Mouse (Mus musculus) NIH3T3 (cell line): ENCODE data around the gene Hist1h3c.
"Not testable (repeated sequence)": the region's sequence is repeated elsewhere in the genome, so short reads cannot be mapped to it uniquely, and the experiment has no call there.

Source experiments
- DNase-seq: peaks from one replicate; pipeline ENCODE4 v3.0.0-alpha.2; 2012; ENCODE audit warnings: low read depth

Gene Hist1h3c

DNA sequence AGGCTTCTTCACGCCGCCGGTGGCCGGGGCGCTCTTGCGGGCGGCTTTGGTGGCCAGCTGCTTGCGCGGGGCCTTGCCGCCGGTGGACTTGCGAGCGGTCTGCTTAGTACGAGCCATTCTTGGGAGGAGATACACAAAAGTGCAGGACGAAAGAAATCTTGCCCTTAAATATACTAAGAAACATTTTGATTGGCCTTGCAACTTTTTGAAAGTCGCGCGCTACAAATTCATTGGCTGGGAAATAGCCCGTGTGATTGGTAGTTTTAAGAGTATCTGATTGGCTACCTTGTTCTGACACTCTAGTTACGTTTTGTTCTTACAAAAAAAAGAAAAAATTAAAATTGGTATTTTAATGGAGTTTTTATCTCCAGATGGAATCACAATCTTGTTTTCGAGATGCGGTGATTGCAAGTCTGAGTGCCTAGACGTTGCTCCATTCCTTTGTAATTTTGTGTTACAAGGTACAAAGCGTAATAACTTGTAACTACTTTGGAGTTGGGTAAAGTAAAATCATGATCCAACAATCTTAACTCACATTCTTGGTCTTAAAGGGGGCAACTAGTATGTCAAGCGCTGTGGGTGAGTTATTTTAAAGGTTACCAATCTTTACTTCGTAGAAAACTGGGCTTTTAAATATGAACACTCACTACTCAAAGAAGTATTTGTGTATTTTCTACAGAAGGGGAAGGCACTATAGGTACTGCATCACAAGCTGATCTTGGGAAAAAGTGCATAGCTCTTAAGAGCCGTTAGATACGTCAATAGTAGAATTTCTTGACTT lies at the start of gene Hist1h3c:
Gene Hist1h3c, minus strand, starts transcription at position 222 of the 781 bp plus-strand sequence.
- DNase-seq = peak; percentile 92

DNA sequence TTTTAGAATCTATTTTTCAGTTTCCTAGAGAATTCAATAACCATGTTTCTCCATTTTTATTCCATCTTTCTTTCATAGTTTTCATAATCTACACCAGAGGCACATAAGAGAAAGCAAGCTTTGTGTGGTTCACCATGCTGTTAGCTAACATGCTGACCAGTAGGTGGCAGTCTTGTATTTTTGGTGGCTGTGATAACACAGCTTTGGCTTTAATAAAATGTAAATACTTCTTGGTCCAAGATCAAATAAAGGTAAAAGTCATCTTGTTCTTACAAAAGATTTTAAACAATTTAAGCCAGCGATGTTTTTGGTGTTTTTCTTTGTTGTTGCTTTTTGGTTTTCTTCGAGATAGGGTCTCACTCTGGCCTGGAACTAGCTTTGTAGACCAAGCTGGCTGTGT lies 47.1 kb upstream of the Hist1h3c start:
- peak; percentile 80 for DNase-seq

DNA sequence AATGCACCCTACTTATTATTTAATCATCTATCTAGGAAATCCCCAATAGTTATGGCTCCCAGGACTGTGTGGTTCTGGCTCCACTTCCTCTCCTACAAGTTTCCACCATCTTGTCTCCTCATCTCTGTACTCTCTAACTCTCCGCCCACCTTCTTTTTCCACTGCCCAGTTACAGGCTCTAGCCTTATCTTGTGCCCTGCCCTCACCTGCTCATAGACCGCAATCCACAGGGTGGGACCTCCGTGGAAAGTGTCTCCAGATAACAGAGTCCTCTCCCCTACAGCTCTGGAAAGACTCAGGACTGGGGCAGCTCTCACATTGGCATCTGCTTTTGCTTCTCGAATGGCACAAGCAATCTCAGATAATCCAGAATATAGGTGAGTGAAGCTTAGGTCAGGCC lies 33.6 kb upstream of the Hist1h3c start:
- DNase-seq = no peak

DNA sequence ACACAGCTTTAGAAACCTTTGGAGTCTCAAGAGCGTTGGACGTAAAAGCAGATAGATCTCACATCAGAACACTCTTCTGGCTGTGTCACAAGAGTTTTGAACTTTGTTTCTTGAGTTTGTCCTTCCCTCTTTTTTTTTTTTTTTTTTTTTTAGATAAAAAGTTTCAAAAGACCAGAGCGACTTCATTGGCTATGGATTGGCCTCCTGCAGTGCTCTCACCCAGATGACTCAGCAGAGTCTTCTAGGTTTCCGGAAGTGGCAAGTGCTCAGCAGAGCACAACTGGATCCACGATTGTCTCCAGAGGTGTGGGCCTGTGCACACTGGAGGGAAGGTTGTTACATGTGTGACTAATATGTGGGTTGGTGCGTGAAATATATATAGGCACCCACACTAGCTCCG lies 32.9 kb upstream of the Hist1h3c start:
- DNase-seq = no peak

DNA sequence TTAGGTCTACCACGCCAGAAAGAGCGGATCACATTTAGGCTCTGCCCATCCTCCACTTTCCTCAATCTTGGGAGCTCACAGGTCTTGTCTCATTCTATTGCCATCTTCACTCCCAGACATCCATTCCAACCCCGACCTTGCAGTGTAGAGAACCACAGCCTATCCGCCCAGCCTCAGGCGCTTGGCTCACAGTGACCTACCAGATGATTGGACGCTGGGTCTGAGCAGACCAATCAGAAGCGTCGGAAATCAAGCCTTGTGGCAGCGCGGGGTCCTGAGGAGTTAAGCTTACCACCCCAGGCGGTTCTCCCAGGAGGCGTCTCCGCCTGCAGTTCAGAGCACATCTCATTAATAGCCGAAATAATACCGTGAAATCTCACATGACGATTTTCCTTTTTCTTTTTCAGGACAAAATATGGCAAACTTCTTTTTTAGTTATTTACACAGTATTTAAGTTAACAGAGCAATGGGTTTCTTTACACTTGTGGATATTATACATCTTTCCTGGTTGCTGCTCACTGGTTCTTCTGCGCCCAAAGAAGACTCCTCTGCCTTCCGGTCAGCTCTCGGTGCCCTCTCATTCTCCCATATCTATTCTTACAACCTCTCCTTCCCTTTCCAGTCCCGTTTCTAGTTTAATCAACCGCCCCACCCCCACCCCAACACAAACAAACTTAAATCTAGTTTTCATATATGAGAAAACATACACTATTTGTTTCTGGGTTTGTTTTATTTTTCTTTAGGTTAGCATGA lies 27.3 kb upstream of the Hist1h3c start:
- DNase-seq = no peak

DNA sequence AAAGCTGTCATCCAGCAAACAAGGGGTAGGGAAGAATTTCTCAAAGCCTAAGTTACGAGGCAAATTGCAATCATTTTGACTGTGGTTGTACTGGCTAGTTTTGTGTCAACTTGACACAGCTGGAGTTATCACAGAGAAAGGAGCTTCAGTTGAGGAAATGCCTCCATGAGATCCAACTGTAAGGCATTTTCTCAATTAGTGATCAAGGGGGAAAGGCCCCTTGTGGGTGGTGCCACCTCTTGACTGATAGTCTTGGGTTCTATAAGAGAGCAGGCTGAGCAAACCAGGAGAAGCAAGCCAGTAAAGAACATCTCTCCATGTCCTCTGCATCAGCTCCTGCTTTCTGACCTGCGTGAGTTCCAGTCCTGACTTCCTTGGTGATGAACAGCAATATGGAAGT lies 24.2 kb upstream of the Hist1h3c start, which contains the start of gene Trim38:
Gene Trim38, plus strand, starts transcription at position 301 of the 400 bp plus-strand sequence.
- not testable (repeated sequence) for DNase-seq

DNA sequence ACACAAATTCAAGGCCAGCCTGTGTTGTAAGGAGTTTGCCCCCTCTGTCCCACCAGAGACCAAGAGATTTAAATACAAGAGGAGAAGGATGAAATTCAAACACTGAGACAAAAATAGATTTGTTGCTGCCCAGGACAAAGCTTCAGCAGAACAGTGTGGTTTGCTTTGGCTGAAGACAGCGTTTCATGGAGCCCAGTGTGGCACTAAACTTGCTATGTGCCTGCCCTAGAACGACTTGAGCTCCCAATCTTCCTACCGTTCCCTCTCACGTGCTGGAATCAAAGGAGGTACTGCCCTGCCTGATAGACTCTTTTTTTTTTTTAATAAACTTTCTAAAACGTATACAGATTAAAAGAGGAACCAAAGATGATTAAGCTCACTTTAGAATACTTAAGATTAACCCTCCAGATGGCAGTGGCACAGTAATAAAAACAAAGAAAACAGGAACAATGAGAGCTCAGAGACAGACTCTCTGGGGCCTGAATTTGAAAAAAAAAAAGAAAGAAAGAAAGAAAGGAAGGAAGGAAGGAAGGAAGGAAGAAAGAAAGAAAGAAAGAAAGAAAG lies 23.5 kb upstream of the Hist1h3c start:
- DNase-seq = no peak

DNA sequence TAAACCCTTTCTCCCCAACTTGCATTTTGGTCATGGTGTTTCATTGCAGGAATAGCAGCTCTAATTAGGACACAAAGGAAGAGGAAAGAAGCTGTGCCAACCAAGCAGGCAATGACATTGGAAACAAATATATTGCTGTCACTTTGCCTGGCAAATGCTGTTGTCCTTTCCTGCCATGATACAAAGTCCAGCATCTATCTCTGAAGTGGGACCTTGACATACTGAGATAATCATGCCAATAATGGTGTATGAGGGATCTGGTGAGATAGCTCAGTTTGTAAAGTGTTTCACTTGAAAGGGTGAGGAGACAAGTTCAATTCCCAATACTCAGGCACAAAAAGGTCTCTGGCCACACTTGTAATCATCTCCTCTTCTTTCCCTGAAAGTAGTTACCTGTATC lies 21.4 kb upstream of the Hist1h3c start:
- DNase-seq = no peak

DNA sequence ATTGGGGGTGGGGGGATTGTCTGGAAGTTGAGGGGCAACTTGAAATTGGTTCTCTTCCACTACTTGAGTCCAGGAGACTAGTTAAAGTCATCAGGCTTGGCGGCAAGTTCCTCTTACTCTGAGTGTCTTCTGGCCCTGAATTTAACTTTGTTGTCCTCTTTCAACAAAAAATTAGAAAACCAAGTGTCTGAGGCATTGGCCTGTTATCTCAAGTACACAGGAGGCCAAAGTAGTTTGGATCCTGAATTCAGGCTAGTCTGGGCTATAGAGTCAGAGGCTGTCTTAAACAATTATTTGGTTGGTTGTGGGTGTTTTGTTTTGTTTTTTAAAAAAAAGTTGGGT lies 19.7 kb upstream of the Hist1h3c start:
- DNase-seq = no peak

DNA sequence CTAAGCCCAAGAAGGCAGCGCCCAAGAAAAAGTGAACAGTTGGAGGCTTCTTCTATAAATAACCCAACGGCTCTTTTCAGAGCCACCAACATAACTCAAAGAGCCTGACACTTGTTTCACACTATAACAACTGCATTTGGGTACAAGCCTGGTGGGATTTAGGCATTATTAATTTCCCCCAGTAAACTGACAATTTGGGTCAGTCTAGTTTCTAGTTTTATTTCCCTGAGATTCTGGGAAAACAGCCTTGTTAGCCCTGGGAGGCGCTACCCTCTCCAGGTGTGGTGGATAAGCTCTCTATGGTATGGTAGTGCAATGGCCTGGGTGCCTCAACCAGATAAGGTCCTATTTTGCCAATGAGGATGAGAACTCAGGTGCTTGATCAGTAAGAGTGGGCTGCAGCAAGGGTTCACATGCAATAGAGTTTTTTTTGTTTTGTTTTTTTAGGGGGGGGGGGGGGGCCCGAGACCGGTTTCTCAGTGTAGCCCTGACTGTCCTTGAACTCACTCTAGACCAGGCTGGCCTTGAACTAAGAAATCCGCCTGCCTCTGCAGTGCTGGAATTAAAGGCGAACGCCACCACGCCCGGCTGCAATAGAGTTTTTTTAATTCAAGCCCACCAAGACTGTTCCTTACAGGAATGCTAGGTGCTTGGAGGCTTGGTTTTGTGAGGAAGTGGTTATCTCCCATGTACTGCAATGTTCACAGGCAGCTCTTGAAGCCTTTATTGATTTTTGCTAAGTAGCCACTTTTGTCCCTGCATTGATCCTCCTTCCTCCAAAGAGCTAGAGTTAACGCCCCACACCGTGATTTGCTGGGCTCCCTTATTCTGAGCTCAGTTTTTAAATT lies 19.1 kb upstream of the Hist1h3c start:
- no peak for DNase-seq

DNA sequence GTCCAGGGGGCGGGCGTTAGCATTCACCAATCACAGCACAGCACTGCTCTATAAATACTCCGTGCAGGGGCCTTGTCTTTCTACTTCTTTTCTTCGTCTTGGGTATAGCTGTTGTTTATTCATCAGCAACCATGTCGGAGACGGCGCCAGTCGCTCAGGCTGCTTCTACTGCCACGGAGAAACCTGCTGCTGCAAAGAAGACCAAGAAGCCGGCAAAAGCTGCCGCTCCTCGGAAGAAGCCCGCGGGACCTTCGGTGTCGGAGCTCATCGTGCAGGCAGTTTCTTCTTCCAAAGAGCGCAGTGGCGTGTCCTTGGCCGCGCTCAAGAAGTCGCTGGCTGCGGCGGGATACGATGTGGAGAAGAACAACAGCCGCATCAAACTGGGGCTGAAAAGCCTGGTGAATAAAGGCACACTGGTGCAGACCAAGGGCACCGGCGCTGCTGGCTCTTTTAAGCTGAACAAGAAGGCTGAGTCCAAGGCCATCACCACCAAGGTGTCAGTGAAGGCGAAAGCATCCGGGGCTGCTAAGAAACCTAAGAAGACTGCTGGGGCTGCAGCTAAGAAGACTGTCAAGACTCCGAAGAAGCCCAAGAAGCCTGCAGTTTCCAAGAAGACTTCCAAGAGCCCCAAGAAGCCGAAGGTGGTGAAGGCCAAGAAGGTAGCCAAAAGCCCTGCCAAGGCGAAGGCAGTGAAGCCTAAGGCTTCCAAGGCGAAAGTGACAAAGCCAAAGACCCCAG lies 18.4 kb upstream of the Hist1h3c start, which contains the start of gene Hist1h1a:
Gene Hist1h1a, plus strand, starts transcription at position 81 of the 738 bp plus-strand sequence.
- peak; percentile 82 for DNase-seq

DNA sequence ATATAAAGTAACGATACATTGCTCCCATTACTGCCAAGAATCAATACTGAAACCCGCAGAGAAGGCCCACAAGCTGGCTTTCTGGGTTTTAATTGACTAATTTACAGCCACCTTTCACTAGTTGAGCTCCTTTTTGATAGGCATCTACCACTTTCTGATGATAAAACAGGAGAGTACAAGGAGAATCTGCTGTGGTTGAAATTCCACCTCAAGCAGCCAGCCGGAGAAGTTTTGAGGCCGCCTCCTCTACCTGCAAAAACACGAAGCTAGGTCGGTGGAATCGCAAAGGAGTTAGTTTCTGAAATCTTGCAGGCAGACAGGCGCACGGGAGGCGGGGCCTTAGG lies 17.8 kb upstream of the Hist1h3c start:
- DNase-seq = no peak

DNA sequence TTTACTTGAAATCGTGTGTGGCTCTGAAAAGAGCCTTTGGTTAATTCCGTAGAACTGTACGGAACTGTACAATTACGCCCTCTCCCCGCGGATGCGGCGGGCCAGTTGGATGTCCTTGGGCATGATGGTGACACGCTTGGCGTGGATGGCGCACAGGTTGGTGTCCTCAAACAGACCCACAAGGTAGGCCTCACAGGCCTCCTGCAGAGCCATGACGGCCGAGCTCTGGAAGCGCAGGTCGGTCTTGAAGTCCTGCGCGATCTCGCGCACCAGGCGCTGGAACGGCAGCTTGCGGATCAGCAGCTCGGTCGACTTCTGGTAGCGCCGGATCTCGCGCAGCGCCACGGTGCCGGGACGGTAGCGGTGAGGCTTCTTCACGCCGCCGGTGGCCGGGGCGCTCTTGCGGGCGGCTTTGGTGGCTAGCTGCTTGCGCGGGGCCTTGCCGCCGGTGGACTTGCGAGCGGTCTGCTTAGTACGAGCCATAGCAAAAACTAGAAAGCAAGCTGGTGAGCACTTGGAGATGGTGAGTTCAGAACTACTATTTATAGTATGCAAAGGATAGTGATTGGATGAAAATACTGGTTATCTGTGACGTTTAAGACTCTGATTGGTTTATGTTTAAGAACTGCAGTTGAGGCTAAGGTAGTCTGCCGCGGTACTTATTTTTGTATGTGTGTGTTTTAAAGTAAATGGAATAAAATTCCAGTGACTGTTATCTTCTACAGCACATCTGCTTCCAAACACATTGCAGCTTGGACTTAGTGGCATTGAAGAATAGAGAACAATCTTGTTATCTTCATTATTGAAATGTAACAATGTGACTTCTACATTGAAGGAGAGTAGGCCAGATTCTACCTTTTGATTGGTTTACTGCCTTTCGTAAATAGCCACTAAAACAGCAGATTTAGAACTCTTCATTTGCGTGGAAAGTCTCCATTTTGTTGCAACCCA lies 16.7 kb upstream of the Hist1h3c start, which contains the start of gene Hist1h3a:
Gene Hist1h3a, minus strand, starts transcription at position 516 of the 951 bp plus-strand sequence.
- DNase-seq = peak; percentile 78

DNA sequence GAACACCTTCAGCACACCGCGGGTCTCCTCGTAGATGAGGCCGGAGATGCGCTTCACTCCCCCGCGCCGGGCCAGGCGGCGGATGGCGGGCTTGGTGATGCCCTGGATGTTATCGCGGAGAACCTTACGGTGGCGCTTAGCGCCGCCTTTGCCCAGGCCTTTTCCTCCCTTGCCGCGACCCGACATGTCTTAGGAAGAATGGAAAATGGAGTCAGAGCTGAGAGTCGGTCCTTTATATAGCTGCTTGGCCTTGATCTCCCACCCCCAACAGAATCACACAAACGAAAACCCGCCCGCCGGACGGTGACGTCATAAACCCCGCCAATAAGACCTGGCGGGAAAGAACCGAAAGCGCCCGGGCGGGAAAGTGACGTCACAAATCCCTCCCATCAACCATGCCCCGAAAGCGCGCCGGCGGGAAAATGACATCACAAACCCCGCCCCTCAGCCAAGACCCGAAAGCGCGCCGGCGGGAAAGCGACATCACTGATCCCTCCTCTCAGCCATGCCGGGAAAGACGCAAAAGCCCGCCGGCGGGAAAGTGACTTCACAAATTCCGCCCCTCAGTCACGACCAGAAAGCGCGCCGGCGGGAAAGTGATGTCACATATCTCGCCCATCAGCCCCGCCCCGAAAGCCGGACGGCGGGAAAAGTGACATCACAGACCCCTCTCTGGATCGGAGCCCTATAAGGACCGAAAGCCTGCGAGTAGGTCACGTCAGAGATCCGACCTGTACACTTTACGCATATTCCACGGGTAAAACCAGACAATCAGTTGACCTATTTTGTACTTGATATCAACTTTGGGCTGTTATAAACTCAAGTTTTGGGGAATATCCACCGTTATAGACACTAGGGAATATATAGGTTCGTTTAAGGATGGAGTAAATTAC lies 15.8 kb upstream of the Hist1h3c start, which contains the start of gene Hist1h4a:
Gene Hist1h4a, minus strand, starts transcription at position 259 of the 893 bp plus-strand sequence.
- DNase-seq = peak; percentile 97

DNA sequence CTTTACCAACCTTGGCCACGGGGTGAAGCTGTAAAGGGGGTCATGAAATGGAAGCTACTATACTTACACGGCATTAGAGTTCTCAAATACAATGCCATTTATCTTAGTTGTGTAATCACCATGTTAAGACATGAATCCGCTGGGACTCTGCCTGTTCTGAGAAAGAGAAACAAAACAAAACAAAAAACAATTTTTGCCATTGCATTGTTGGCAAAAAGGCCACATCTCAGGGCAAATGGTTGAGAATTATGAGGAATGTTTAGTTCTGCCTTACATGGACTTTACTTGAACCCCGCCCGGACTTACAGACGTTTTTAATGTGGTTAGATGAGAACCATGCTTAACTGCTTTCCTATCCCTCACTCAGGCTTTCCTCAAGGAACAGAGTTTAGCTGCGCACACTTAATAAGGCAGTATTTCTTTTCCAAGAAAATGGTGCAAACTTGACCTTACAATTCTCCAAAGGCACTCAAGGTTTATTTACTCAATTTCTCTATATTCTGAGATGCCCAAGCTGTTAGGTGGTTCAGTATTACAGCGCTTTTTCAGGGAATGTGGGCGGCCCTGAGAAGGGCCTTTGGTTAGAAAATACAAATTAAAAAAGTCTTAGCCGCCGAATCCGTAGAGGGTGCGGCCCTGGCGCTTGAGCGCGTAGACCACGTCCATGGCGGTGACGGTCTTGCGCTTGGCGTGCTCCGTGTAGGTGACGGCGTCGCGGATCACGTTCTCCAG lies 15.0 kb upstream of the Hist1h3c start:
- peak; percentile 47 for DNase-seq

DNA sequence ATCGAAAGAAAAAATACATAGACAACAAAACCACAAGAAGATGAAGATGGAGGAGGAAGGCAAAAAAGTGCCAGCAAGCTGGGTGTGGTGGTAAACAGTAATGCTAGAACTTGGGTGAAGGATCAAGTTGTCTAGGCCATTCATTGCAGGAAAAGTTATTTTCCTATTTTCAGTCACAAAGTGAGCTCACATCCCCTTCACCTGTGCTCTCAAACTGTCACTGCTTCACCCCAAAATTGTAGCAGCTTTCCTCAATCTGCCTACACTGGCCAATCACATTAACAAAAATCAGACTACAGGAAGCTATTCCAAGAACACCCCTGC lies 14.5 kb upstream of the Hist1h3c start:
- DNase-seq = no peak

DNA sequence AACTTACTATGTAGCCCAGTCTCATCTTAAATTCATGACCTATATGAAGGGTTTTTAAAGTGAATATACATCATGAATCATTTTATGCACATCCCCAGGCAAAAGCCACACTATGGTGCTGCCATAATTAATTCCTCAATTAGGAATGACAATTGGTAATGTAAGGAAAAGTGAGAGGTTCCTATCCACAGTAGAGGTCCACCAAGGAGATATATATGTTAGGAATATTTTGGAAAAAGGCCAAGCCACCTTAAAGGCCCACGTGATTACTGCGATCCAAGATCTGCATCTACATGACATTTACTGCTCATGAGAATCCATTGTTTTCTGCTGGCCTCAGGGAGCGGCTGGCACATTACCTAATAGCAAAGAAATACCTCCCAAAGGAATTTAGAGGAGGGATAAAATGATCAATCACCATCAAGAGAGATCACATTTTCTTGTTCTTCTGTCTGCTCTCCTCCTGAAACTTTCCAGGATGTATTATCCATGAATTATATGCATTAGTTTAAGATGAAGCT lies 13.9 kb upstream of the Hist1h3c start:
- no peak for DNase-seq

DNA sequence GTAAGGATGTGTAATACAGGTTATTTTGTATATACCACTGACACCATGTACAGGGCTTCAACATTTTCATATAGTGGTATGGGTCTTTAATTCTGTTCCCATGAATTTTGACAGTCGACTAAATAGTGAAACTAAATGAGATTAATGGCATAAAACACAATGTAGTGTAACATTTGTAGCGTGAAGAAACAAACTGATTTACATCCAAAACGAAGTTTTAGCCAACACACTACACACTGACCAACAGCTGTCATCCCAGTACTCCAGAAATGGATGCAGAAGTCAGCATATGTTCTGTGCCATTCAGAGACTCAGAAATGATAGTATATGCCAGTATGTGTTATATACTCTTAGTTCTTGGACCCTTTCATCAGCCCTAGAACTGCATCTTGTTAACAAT lies 12.5 kb upstream of the Hist1h3c start:
- no peak for DNase-seq
